Mouse (Mus musculus): ENCODE data around the gene Tet3. TPM values are rescaled to one million over a fixed set of nuclear protein-coding genes. Genes with fewer than 3 reads are reported as not detected.

Tet3 gene
- polyA plus RNA-seq, 1 experiment from 2014 or later = 11.4 TPM

DNA sequence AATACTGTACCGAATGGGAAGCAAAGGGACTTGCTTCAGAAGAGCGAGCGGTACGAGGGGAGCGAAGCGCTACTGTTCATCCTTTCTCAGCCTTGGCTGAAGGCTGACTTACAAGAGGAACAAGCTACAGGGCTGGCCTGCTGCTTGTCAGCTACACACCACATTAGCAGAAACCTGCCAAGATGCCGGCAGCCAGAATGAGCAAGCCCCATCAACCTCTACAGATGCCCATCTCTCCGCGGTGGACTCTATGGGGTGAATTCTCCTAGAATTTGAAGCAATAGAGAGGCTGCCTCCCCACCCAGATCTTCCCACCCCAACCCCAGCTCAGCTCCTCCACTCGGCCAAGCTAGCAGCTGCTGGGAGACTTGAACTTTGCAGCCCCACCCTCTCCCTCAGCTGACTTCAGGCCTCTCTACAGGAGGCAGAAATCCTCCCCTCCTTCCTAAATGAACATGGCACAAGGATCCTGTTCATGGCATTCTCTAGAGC, 46.5 kb downstream of the Tet3 start:
- Histone ChIP-seq H3K4me2 (no peak overlapping the region), H3K27me3 (no peaks in the 10 kb centered on the region), H3K9ac (no peak overlapping the region), H3K27ac (replicated peaks) (peak overlapping the region; percentile 45), H3K4me3 (replicated peaks) (no peak overlapping the region), H3K9me3 (replicated peaks) (no peaks in the 10 kb centered on the region), H3K4me1 (replicated peaks) (peaks cover 77% of the 10 kb centered on the region), H3K36me3 (replicated peaks) (peaks cover 16% of the 10 kb centered on the region; the same call in 1 of the 2 replicates)
- ATAC-seq (ENCODE audit: insufficient read depth) = no peak
- WGBS (ENCODE audit: insufficient replicate concordance) = 81% methylated on average over 10 of the region's 10 CpGs

GRCm38 (mm10) chr6:83411635-83412361, 47.1 kb downstream of the Tet3 start:
- WGBS (ENCODE audit: insufficient replicate concordance) = 60% methylated on average over 9 of the region's 9 CpGs
- peaks cover 71% of the 10 kb centered on the region for H3K4me1 ChIP-seq (replicated peaks)
- H3K4me2 ChIP-seq = no peak overlapping the region
- peak; percentile 38; the same call in 1 of the 2 replicates for ATAC-seq (ENCODE audit: insufficient read depth)
- peak overlapping the region; percentile 45 for H3K27ac ChIP-seq (replicated peaks)
- H3K9me3 ChIP-seq (replicated peaks) = no peaks in the 10 kb centered on the region
- peaks cover 18% of the 10 kb centered on the region; the same call in 1 of the 2 replicates for H3K36me3 ChIP-seq (replicated peaks)
- H3K4me3 ChIP-seq (replicated peaks) = no peak overlapping the region
- H3K27me3 ChIP-seq = no peaks in the 10 kb centered on the region
- H3K9ac ChIP-seq = no peak overlapping the region

DNA sequence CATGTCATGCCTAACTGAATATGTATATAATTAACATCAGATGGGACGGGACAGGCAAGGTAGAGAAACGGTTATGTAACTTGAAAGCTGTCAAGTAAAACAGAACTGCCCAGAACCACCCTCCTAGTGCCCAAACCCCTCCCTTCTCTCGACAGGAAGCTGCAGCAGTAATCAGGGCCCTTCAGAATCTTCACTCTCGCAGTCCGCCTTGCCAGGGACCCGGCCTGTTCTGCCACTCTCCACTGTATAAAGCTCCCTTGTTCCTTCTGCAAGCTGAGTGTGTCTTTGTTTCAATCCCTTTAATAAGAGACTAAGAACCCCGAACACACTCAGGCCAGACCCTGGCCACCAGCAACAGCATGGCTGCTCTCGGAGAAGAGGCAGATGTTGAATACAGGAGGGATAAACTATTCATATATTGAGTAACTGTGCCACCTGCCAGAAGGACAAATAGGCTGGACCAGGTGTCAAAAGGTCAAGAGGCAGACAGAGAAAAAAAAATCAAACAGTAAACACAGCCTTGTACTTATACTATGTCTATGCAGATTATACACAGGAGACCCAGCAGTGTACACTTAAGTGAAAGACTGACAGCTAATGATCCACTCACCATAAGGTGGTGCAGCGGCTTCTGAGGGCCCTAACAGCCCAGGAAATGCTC, 48.7 kb downstream of the Tet3 start:
- Histone ChIP-seq H3K4me1 (replicated peaks) (peaks cover 61% of the 10 kb centered on the region), H3K4me2 (no peak overlapping the region), H3K9ac (no peak overlapping the region), H3K9me3 (replicated peaks) (no peaks in the 10 kb centered on the region), H3K27ac (replicated peaks) (no peak overlapping the region), H3K4me3 (replicated peaks) (no peak overlapping the region), H3K27me3 (no peaks in the 10 kb centered on the region), H3K36me3 (replicated peaks) (peaks cover 26% of the 10 kb centered on the region; the same call in 1 of the 2 replicates)
- no peak for ATAC-seq (ENCODE audit: insufficient read depth)
- WGBS (ENCODE audit: insufficient replicate concordance) = 31% methylated on average over 9 of the region's 9 CpGs

GRCm38 (mm10) chr6:83408510-83408909, 50.4 kb downstream of the Tet3 start:
- Histone ChIP-seq H3K36me3 (replicated peaks) (peaks cover 33% of the 10 kb centered on the region), H3K4me3 (replicated peaks) (no peak overlapping the region), H3K9me3 (replicated peaks) (no peaks in the 10 kb centered on the region), H3K9ac (no peak overlapping the region), H3K27ac (replicated peaks) (0 out of 2 replicates have a peak overlapping the region, but pooled peaks have one; percentile 4), H3K27me3 (no peaks in the 10 kb centered on the region), H3K4me2 (no peak overlapping the region), H3K4me1 (replicated peaks) (peaks cover 54% of the 10 kb centered on the region)
- WGBS (ENCODE audit: insufficient replicate concordance) = 38% methylated on average over 9 of the region's 9 CpGs
- ATAC-seq (ENCODE audit: insufficient read depth) = no peak

DNA sequence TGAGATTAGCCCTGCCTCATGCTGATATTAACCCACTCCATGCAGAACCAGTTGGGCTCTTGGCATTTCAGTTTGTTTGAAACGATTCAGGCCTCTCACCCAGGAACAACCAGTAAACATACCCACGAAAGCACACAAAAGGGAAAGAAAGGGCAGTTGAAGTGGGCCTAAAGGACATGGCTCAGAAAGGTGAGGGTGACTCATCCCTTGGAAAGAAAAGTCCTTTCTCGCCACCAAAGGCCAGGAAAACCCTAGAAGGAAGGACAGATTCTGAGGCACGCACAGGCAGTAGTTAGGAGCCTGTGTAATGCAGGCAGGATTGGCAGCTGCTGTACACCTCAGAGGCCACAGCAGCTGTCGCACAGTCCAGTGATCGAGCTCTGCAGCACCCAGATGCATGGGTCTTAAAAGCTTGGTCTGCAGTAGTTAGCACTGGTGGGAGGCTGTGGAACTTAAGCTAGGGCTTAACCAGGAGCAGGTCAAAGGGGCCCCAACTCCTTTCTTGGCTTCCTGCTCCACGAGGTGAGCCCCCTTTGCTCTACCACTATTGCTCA, 53.3 kb downstream of the Tet3 start:
- H3K9me3 ChIP-seq (replicated peaks) = no peaks in the 10 kb centered on the region
- WGBS (ENCODE audit: insufficient replicate concordance) = 68% methylated on average over 7 of the region's 7 CpGs
- H3K9ac ChIP-seq = no peak overlapping the region
- H3K36me3 ChIP-seq (replicated peaks) = peaks cover 55% of the 10 kb centered on the region
- H3K4me2 ChIP-seq = no peak overlapping the region
- no peaks in the 10 kb centered on the region for H3K27me3 ChIP-seq
- no peak for ATAC-seq (ENCODE audit: insufficient read depth)
- no peak overlapping the region for H3K27ac ChIP-seq (replicated peaks)
- peaks cover 26% of the 10 kb centered on the region for H3K4me1 ChIP-seq (replicated peaks)
- H3K4me3 ChIP-seq (replicated peaks) = no peak overlapping the region

DNA sequence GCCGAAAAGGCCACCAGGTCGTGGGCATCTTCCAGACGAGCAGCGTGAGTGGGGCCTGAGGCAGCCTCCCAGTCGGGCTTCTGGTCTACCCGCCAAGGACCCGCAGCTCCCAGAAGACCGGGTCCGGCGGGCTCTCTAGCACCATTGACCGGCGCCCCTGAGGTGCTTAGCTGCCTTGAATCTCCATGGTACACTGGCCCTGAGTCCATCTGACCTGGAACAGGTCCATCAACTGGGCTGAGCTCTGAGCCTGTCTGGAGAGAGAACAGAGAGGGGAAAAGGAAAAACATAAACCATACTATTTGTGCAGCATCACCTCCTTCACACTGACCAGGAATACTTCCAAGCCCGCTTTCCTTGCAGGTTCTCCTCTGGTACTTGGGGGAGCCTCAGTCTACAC, 54.3 kb downstream of the Tet3 start:
- H3K4me1 ChIP-seq (replicated peaks) = peaks cover 17% of the 10 kb centered on the region
- no peak overlapping the region for H3K4me3 ChIP-seq (replicated peaks)
- no peak for ATAC-seq (ENCODE audit: insufficient read depth)
- H3K9me3 ChIP-seq (replicated peaks) = no peaks in the 10 kb centered on the region
- H3K36me3 ChIP-seq (replicated peaks) = peaks cover 55% of the 10 kb centered on the region
- no peak overlapping the region for H3K4me2 ChIP-seq
- H3K27me3 ChIP-seq = no peaks in the 10 kb centered on the region
- no peak overlapping the region for H3K9ac ChIP-seq
- no peak overlapping the region for H3K27ac ChIP-seq (replicated peaks)
- WGBS (ENCODE audit: insufficient replicate concordance) = 92% methylated on average over 13 of the region's 13 CpGs

- no peak overlapping the region for H3K4me2 ChIP-seq
- no peak overlapping the region for H3K4me3 ChIP-seq (replicated peaks)
- no peaks in the 10 kb centered on the region for H3K27me3 ChIP-seq
- 84% methylated on average over 8 of the region's 8 CpGs for WGBS (ENCODE audit: insufficient replicate concordance)
- peaks cover 17% of the 10 kb centered on the region for H3K4me1 ChIP-seq (replicated peaks)
- H3K9me3 ChIP-seq (replicated peaks) = no peaks in the 10 kb centered on the region
- no peak overlapping the region for H3K27ac ChIP-seq (replicated peaks)
- ATAC-seq (ENCODE audit: insufficient read depth) = no peak
- no peak overlapping the region for H3K9ac ChIP-seq
- peaks cover 55% of the 10 kb centered on the region for H3K36me3 ChIP-seq (replicated peaks)
Measured at GRCm38 (mm10) chr6:83403481-83403880, 55.4 kb downstream of the Tet3 start.

GRCm38 (mm10) chr6:83399790-83400189, 59.1 kb downstream of the Tet3 start:
- no peak for ATAC-seq (ENCODE audit: insufficient read depth)
- H3K36me3 ChIP-seq (replicated peaks) = peaks cover 68% of the 10 kb centered on the region
- 67% methylated on average over 3 of the region's 3 CpGs for WGBS (ENCODE audit: insufficient replicate concordance)
- H3K4me3 ChIP-seq (replicated peaks) = no peak overlapping the region
- H3K4me1 ChIP-seq (replicated peaks) = peaks cover 33% of the 10 kb centered on the region
- no peak overlapping the region for H3K9ac ChIP-seq
- no peak overlapping the region; the same call in 1 of the 2 replicates for H3K27ac ChIP-seq (replicated peaks)
- H3K4me2 ChIP-seq = no peak overlapping the region
- H3K9me3 ChIP-seq (replicated peaks) = no peaks in the 10 kb centered on the region
- no peaks in the 10 kb centered on the region for H3K27me3 ChIP-seq

- H3K4me2 ChIP-seq = no peak overlapping the region
- no peak for ATAC-seq (ENCODE audit: insufficient read depth)
- H3K9me3 ChIP-seq (replicated peaks) = no peaks in the 10 kb centered on the region
- H3K36me3 ChIP-seq (replicated peaks) = peaks cover 60% of the 10 kb centered on the region
- peaks cover 33% of the 10 kb centered on the region for H3K4me1 ChIP-seq (replicated peaks)
- no peak overlapping the region for H3K9ac ChIP-seq
- no peak overlapping the region for H3K27ac ChIP-seq (replicated peaks)
- no peak overlapping the region for H3K4me3 ChIP-seq (replicated peaks)
- no peaks in the 10 kb centered on the region for H3K27me3 ChIP-seq
- 84% methylated on average over 8 of the region's 8 CpGs for WGBS (ENCODE audit: insufficient replicate concordance)
Measured at GRCm38 (mm10) chr6:83397728-83398127, 61.2 kb downstream of the Tet3 start.

DNA sequence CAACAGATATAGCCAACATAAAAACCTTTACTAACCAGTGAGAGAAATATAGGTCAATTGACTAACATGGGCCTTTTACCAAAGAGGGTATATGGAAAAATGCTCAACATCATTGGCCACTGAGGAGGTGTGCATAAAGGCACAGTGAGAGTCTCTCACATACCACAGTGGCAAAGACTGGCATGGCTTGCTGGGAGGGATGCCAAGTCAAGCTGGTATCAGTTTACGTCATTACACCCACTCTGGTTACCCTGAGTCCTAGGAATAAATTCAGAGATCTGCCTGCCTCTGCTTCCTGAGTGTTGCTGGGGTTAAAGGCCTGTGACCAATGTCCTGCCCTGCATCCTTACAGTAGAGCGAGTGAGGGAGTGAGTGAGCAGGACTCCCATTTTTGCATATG, 62.2 kb downstream of the Tet3 start:
- no peak for ATAC-seq (ENCODE audit: insufficient read depth)
- no peak overlapping the region for H3K4me3 ChIP-seq (replicated peaks)
- H3K9ac ChIP-seq = no peak overlapping the region
- H3K9me3 ChIP-seq (replicated peaks) = no peaks in the 10 kb centered on the region
- peaks cover 52% of the 10 kb centered on the region for H3K36me3 ChIP-seq (replicated peaks)
- H3K27me3 ChIP-seq = no peaks in the 10 kb centered on the region
- H3K4me2 ChIP-seq = no peak overlapping the region
- peaks cover 33% of the 10 kb centered on the region for H3K4me1 ChIP-seq (replicated peaks)
- WGBS (ENCODE audit: insufficient replicate concordance) = 85% methylated on average over 2 of the region's 2 CpGs
- peak overlapping the region; percentile 76; the same call in 1 of the 2 replicates for H3K27ac ChIP-seq (replicated peaks)

GRCm38 (mm10) chr6:83395544-83396229, 63.2 kb downstream of the Tet3 start:
- H3K27ac ChIP-seq (replicated peaks) = peak overlapping the region; percentile 76
- peak overlapping the region; percentile 39 for H3K4me2 ChIP-seq
- WGBS (ENCODE audit: insufficient replicate concordance) = 56% methylated on average over 15 of the region's 15 CpGs
- no peak overlapping the region for H3K4me3 ChIP-seq (replicated peaks)
- H3K9me3 ChIP-seq (replicated peaks) = no peaks in the 10 kb centered on the region
- H3K4me1 ChIP-seq (replicated peaks) = peaks cover 33% of the 10 kb centered on the region
- H3K36me3 ChIP-seq (replicated peaks) = peaks cover 57% of the 10 kb centered on the region
- no peaks in the 10 kb centered on the region for H3K27me3 ChIP-seq
- H3K9ac ChIP-seq = no peak overlapping the region
- peak; percentile 99 for ATAC-seq (ENCODE audit: insufficient read depth)
